Mouse (Mus musculus) heart, postnatal 14 days (tissue): ENCODE data around the gene Ppard. TPM values are rescaled to one million over a fixed set of nuclear protein-coding genes. Genes with fewer than 3 reads are reported as not detected.

Experiments used
- DNase-seq, 2 experiments: peaks; one replicate each; pipeline ENCODE4 v3.0.0; 2021 to 2022
- intact Hi-C: fragments of 180-260 bp; cut with DNase I; formaldehyde crosslinking; loops from one replicate; pipeline ENCODE4 v1.15.1; 2025
- total RNA-seq, 2 experiments: library from RNA; stranded (reverse); gene quantifications; 2 replicates each; pipeline ENCODE4 v1.2.3; 2021

Ppard gene
- total RNA-seq, 2 experiments from 2014 or later = 37.7 to 39.4 TPM

GRCm38 (mm10) chr17:28278156-28278555 is 45.7 kb downstream of the Ppard start:
- no peak for DNase-seq
- intact Hi-C loops = no loop called here

- intact Hi-C loops = no loop called here
- DNase-seq = no peak
Observed at GRCm38 (mm10) chr17:28279236-28279635, 46.7 kb downstream of the Ppard start.

- intact Hi-C loops = no loop called here
Observed at GRCm38 (mm10) chr17:28279780-28280422, 47.4 kb downstream of the Ppard start.

GRCm38 (mm10) chr17:28280423-28280800 is 47.9 kb downstream of the Ppard start:
- intact Hi-C loops = no loop called here
- DNase-seq = no peak

More at GRCm38 (mm10) chr17:28279780-28280422, 47.4 kb downstream of the Ppard start:
- peak; percentile 66 to 77 for DNase-seq

GRCm38 (mm10) chr17:28280831-28281377 is 48.4 kb downstream of the Ppard start:
- intact Hi-C loops = no loop called here
- DNase-seq = no peak

- DNase-seq = no peak
- intact Hi-C loops = no loop called here
Observed at GRCm38 (mm10) chr17:28281866-28282441, 49.5 kb downstream of the Ppard start.

- intact Hi-C loops = no loop called here
Observed at GRCm38 (mm10) chr17:28283199-28283598, 50.7 kb downstream of the Ppard start.

GRCm38 (mm10) chr17:28286133-28286532 is 53.6 kb downstream of the Ppard start:
- intact Hi-C loops = no loop called here
- DNase-seq = no peak

More at GRCm38 (mm10) chr17:28283199-28283598, 50.7 kb downstream of the Ppard start:
- DNase-seq = no peak

- intact Hi-C loops = no loop called here
- no peak for DNase-seq
Observed at GRCm38 (mm10) chr17:28286964-28287363, 54.5 kb downstream of the Ppard start.

- intact Hi-C loops = no loop called here
Observed at GRCm38 (mm10) chr17:28287578-28287977, 55.1 kb downstream of the Ppard start.

GRCm38 (mm10) chr17:28287980-28288379 is 55.5 kb downstream of the Ppard start:
- intact Hi-C loops = no loop called here
- peak in 1 of 2 experiments; percentile 31 for DNase-seq

More at GRCm38 (mm10) chr17:28287578-28287977, 55.1 kb downstream of the Ppard start:
- no peak for DNase-seq

GRCm38 (mm10) chr17:28290262-28290661 is 57.8 kb downstream of the Ppard start:
- intact Hi-C loops = no loop called here
- DNase-seq = peak; percentile 67 to 75

- intact Hi-C loops = no loop called here
- DNase-seq = no peak
Observed at GRCm38 (mm10) chr17:28290671-28291070, 58.2 kb downstream of the Ppard start.

GRCm38 (mm10) chr17:28291346-28291745 is 58.8 kb downstream of the Ppard start:
- intact Hi-C loops = no loop called here
- no peak for DNase-seq

- intact Hi-C loops = no loop called here
- no peak for DNase-seq
Observed at GRCm38 (mm10) chr17:28293716-28294115, 61.2 kb downstream of the Ppard start.

GRCm38 (mm10) chr17:28294449-28295333 is 62.2 kb downstream of the Ppard start:
- no peak for DNase-seq

GRCm38 (mm10) chr17:28298888-28299287 is 66.4 kb downstream of the Ppard start:
- intact Hi-C loops = no loop called here
- no peak for DNase-seq

More at GRCm38 (mm10) chr17:28294449-28295333, 62.2 kb downstream of the Ppard start:
- intact Hi-C loops = no loop called here

- intact Hi-C loops = loop anchor here (10.0 kb wide), 1 partner anchor 215 kb away; the partner anchor contains the start of gene Tcp11
- no peak for DNase-seq
Observed at GRCm38 (mm10) chr17:28299669-28300320, 67.3 kb downstream of the Ppard start.

- intact Hi-C loops = loop anchor here (10.0 kb wide), 1 partner anchor 216 kb away; the partner anchor contains the start of gene Tcp11
- DNase-seq = no peak
Observed at GRCm38 (mm10) chr17:28300323-28300722, 67.8 kb downstream of the Ppard start.

GRCm38 (mm10) chr17:28300850-28301249 is 68.3 kb downstream of the Ppard start:
- no peak for DNase-seq
- intact Hi-C loops = loop anchor here (10.0 kb wide), 1 partner anchor 216 kb away; the partner anchor contains the start of gene Tcp11
